Mouse (Mus musculus) cortical plate, adult 2 months (tissue): Measurements from ENCODE around the gene Grid2.

ENCODE experiments used
- CTCF ChIP-seq: fragments of 200-500 bp; IDR thresholded peaks from 2 replicates; pipeline ENCODE4 v1.5.1; 2011; ENCODE audit warnings: mild to moderate bottlenecking, control low read depth, low read length; ENCODE audit not compliant: insufficient read depth; ENCODE audit errors: extremely low read depth
- POLR2A ChIP-seq: fragments of 200-500 bp; IDR thresholded peaks from 2 replicates; pipeline ENCODE4 v1.6.1; 2011; ENCODE audit warnings: mild to moderate bottlenecking, low read length, control low read depth; ENCODE audit not compliant: insufficient read depth; ENCODE audit errors: extremely low read depth

DNA sequence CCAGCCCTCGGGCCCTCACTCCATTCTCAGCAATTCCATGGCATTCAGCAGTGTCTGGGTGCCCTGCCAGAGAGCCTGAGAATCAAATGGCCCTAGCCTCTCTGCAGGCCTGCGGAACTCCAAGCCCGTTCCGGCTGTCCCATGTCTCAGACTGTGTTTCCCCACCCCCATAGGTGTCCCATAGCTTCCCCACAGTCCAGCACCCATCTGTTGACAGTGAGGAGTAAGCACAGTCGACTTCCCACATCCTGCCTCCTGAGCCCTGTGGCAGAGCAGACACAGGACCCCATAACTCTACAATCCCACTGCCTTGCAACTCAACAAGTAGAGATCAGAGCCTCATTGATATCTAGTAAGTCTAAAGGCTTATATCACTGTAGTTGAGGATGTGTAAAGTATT lies 1192.5 kb downstream of the Grid2 start:
- TF ChIP-seq CTCF (no peak), POLR2A (no peak)
